Mouse (Mus musculus) central nervous system, embryonic 11.5 days (tissue): ENCODE results near the gene 1810037I17Rik. TPM values are rescaled to one million over a fixed set of nuclear protein-coding genes. Genes with fewer than 3 reads are reported as not detected.

ENCODE experiments used
- polyA plus RNA-seq: library from polyadenylated mRNA; depleted of rRNA; stranded (reverse); fragments of >200 nt; gene quantifications from 2 replicates; pipeline ENCODE4 v1.2.3, GENCODE M21; 2012; rRNA removed

1810037I17Rik gene
- polyA plus RNA-seq: 47.3 and 127 TPM in 2 replicates

DNA sequence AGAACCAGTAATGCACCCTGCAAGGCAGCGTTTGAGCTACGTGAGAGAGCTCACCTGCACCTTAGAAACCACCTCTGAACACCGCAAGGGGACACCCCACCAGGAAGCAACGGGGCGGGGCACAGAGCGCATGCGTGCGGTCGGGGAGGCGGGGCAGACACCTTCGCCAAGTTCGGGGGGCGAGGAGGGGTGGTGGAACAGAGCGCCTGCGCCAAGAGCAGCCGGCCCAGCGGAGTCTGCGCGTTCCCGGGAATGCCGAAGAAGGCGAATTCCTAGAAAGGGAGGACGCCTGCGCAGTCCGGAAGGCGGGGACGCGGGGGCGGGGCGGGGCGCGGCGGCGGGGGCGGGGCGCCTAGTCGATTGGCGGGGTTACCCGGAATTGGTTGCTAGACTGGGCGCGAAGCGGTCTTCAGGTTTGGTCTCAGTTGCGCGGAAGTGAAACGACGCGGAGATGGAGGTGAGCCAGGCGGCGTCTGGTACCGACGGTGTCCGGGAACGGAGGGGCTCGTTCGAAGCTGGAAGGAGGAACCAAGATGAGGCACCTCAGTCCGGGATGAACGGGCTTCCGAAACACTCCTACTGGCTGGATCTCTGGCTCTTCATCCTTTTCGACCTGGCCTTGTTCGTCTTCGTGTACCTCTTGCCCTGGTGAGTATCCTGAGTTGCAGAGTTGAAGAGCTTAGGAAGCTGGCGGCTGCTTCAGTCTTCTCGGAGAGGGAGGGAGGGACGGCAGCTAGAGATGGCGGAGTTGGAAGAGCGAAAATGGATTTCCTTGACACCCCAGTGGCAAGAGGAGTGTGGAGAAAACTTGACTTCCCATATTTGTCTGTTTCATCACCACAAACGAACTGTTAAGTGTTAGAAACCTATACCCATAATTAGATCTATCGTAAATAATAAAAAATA is at the start of gene 1810037I17Rik:
Gene 1810037I17Rik (plus strand): TSS at position 195 of the 906 bp plus-strand sequence.

DNA sequence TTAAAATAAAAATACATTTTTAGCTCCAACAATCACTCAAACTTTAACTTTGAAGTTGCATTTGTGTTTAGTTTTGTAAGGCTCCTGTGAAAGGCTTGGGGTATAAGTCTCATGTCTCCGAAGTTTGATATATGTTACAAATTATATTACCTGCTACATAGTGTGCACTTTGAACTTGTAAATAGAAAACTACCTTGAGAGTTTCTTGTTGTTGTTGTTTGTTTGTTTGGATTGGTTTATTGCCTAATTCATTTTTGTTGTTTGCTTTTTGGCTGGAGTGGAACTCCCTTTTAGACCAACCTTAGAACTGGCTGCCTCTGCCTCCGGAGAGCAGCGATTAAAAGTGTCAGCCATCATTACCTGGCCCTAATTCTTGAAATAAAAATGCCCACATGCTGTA is 29.2 kb upstream of the 1810037I17Rik start, which contains the start of gene Fabp2:
Gene Fabp2 (plus strand): TSS at position 301 of the 400 bp plus-strand sequence.

DNA sequence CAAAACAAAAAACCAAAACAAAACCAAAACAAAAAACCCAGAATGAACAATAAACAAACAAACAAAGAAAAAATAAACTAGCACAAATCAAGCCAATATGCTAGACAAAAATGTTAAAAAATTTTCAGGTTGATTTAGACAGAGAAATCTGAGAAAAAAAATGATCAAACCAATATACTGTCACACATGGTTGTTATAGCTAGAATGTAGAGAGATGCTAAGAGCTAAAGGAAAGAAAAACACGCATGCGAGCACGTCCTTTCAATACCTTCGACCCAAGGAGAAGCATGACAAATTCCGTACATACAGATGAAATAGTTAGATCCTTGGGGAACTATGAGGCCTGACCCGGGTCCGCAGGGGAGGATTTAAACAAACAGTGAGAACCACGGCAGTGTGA is 4.7 kb upstream of the 1810037I17Rik start, which contains the start of gene Gm10959:
Gene Gm10959 (minus strand): TSS at position 101 of the 400 bp plus-strand sequence.

Other genes starting within 250 kb of the 1810037I17Rik start
- gene Pde5a, start 195.3 kb upstream of the 1810037I17Rik start, polyA plus RNA-seq: 5.6 and 8.5 TPM in 2 replicates
- 0.15 and 0.70 TPM in 2 replicates for gene Fabp2, start 29.1 kb upstream of the 1810037I17Rik start, polyA plus RNA-seq
- not detected in 2 replicates for gene Gm10959, start 4.8 kb upstream of the 1810037I17Rik start, polyA plus RNA-seq
- 3.4 and 5.7 TPM in 2 replicates for gene Usp53, start 60.3 kb downstream of the 1810037I17Rik start, polyA plus RNA-seq
- 0.91 and 3.9 TPM in 2 replicates for gene Myoz2, start 110.8 kb downstream of the 1810037I17Rik start, polyA plus RNA-seq